Mouse (Mus musculus) intestine, embryonic 16.5 days (tissue): ENCODE measurements around the gene Mt1. TPM values are rescaled to one million over a fixed set of nuclear protein-coding genes. Genes with fewer than 3 reads are reported as not detected.
"Not testable (repeated sequence)": the region's sequence is repeated elsewhere in the genome, so short reads cannot be mapped to it uniquely, and the experiment has no call there.

Experiments used
- ATAC-seq: fragments of 200-750 bp; cut with Nextera tagmentation; 2 replicates; pipeline ENCODE4 v1.8.0; 2017; ENCODE audit warnings: moderate TSS enrichment, moderate library complexity
- H3K27ac ChIP-seq: fragments of 300-500 bp; sonication (generic); 2 replicates; pipeline ENCODE4 v1.5.1; 2014; ENCODE audit warnings: mild to moderate bottlenecking, low read length
- H3K27me3 ChIP-seq: fragments of 300-500 bp; sonication (generic); replicated peaks from 2 replicates; pipeline ENCODE4 v1.6.1; 2014; ENCODE audit warnings: low read length, control low read depth, mixed read lengths; ENCODE audit not compliant: control insufficient read depth, insufficient read depth
- H3K36me3 ChIP-seq: fragments of 300-500 bp; sonication (generic); 2 replicates; pipeline ENCODE4 v1.6.1; 2014; ENCODE audit warnings: low read length, control low read depth; ENCODE audit not compliant: control insufficient read depth, insufficient read depth
- H3K4me1 ChIP-seq: fragments of 300-500 bp; sonication (generic); 2 replicates; pipeline ENCODE4 v1.6.1; 2014; ENCODE audit warnings: low read length, control low read depth, mixed read lengths; ENCODE audit not compliant: control insufficient read depth, insufficient read depth
- H3K4me2 ChIP-seq: fragments of 300-500 bp; sonication (generic); 2 replicates; pipeline ENCODE4 v1.6.1; 2014; ENCODE audit warnings: low read depth, low read length, control low read depth
- H3K4me3 ChIP-seq: fragments of 300-500 bp; sonication (generic); 2 replicates; pipeline ENCODE4 v1.5.1; 2014; ENCODE audit warnings: mild to moderate bottlenecking, low read length
- H3K9ac ChIP-seq: fragments of 300-500 bp; sonication (generic); 2 replicates; pipeline ENCODE4 v1.6.1; 2014; ENCODE audit warnings: low read depth, low read length
- H3K9me3 ChIP-seq: fragments of 300-500 bp; sonication (generic); 2 replicates; pipeline ENCODE4 v1.6.1; 2016; ENCODE audit warnings: low read length, control low read depth; ENCODE audit not compliant: control insufficient read depth
- WGBS: fragments of 180-500 bp; shearing (Covaris S2); extraction: QIAGEN DNeasy Blood & Tissue Kit; methylation state at CpG from one replicate; pipeline ENCODE4 v1.1.7; 2014; 5-methylcytosine and 5-hydroxymethylcytosine counted together
- polyA plus RNA-seq: library from polyadenylated mRNA; unstranded; fragments of >200 nt; fragmentation: Nextera tagmentation; extraction: Ambion mirVana; gene quantifications from 2 replicates; pipeline ENCODE4 v1.2.1, GENCODE M21; 2015

The Mt1 gene
- polyA plus RNA-seq, 1 experiment from 2014 or later: 3,684 TPM

- Histone ChIP-seq H3K36me3 (no peaks in the 10 kb centered on the region), H3K27me3 (peaks cover 8% of the 10 kb centered on the region), H3K4me3 (no peak overlapping the region), H3K4me2 (no peak overlapping the region), H3K27ac (no peak overlapping the region), H3K9me3 (no peaks in the 10 kb centered on the region), H3K9ac (no peak overlapping the region), H3K4me1 (peaks cover 6% of the 10 kb centered on the region)
- 45% methylated on average over 5 of the region's 5 CpGs for WGBS
- ATAC-seq: no peak
Observed at GRCm38 (mm10) chr8:94148236-94148635, 30.6 kb upstream of the Mt1 start.

- no peak for ATAC-seq
- Histone ChIP-seq H3K9ac (no peak overlapping the region), H3K36me3 (no peaks in the 10 kb centered on the region), H3K4me1 (peaks cover 9% of the 10 kb centered on the region), H3K4me3 (no peak overlapping the region), H3K9me3 (no peaks in the 10 kb centered on the region), H3K27ac (no peak overlapping the region), H3K4me2 (no peak overlapping the region), H3K27me3 (peaks cover 8% of the 10 kb centered on the region)
- WGBS: 74% methylated on average over 5 of the region's 5 CpGs
Observed at GRCm38 (mm10) chr8:94150925-94151324, 28.0 kb upstream of the Mt1 start.

GRCm38 (mm10) chr8:94152513-94153300 is 26.2 kb upstream of the Mt1 start, which contains the start of gene Mt3:
Gene Mt3, plus strand, starts transcription at chr8:94152607.
- Histone ChIP-seq H3K9ac (peak within 1 kb of the TSS; percentile 32; the same call in 1 of the 2 replicates), H3K9me3 (no peaks in the 10 kb centered on the region), H3K27ac (no peak within 1 kb of the TSS), H3K4me1 (peaks cover 9% of the 10 kb centered on the region), H3K4me2 (peak within 1 kb of the TSS; percentile 74), H3K27me3 (peaks cover 8% of the 10 kb centered on the region), H3K36me3 (no peaks in the 10 kb centered on the region), H3K4me3 (peak within 1 kb of the TSS; percentile 40)
- peak; percentile 91 for ATAC-seq
- WGBS: 3% methylated on average over 29 of the region's 29 CpGs

GRCm38 (mm10) chr8:94153451-94153850 is 25.4 kb upstream of the Mt1 start:
- Histone ChIP-seq H3K4me3 (no peak overlapping the region), H3K27me3 (peaks cover 8% of the 10 kb centered on the region), H3K4me1 (peaks cover 9% of the 10 kb centered on the region), H3K9me3 (no peaks in the 10 kb centered on the region), H3K36me3 (no peaks in the 10 kb centered on the region), H3K9ac (no peak overlapping the region), H3K4me2 (peak overlapping the region; percentile 16; the same call in 1 of the 2 replicates), H3K27ac (no peak overlapping the region)
- WGBS: 34% methylated on average over 7 of the region's 7 CpGs
- no peak for ATAC-seq

GRCm38 (mm10) chr8:94154537-94154936 is 24.3 kb upstream of the Mt1 start:
- no peak overlapping the region for H3K27ac ChIP-seq
- H3K27me3 ChIP-seq: peaks cover 8% of the 10 kb centered on the region
- H3K4me2 ChIP-seq: no peak overlapping the region
- H3K4me3 ChIP-seq: no peak overlapping the region
- WGBS: 32% methylated on average over 6 of the region's 6 CpGs
- peaks cover 9% of the 10 kb centered on the region for H3K4me1 ChIP-seq
- no peak overlapping the region for H3K9ac ChIP-seq
- H3K9me3 ChIP-seq: no peaks in the 10 kb centered on the region
- no peaks in the 10 kb centered on the region for H3K36me3 ChIP-seq
- no peak for ATAC-seq

GRCm38 (mm10) chr8:94156092-94156491 is 22.8 kb upstream of the Mt1 start:
- no peaks in the 10 kb centered on the region for H3K36me3 ChIP-seq
- no peak overlapping the region for H3K9ac ChIP-seq
- no peak overlapping the region for H3K4me2 ChIP-seq
- H3K27me3 ChIP-seq: peaks cover 8% of the 10 kb centered on the region
- no peak overlapping the region for H3K27ac ChIP-seq
- no peak for ATAC-seq
- no peak overlapping the region for H3K4me3 ChIP-seq
- WGBS: 69% methylated on average over 4 of the region's 4 CpGs
- H3K4me1 ChIP-seq: peaks cover 9% of the 10 kb centered on the region
- H3K9me3 ChIP-seq: no peaks in the 10 kb centered on the region

GRCm38 (mm10) chr8:94165772-94166171 is 13.1 kb upstream of the Mt1 start:
- H3K9ac ChIP-seq, ATAC-seq, H3K9me3 ChIP-seq, H3K36me3 ChIP-seq, H3K4me3 ChIP-seq, H3K4me1 ChIP-seq, H3K27ac ChIP-seq, H3K4me2 ChIP-seq, H3K27me3 ChIP-seq: not testable (repeated sequence)
- 70% methylated on average over 8 of the region's 8 CpGs for WGBS

GRCm38 (mm10) chr8:94167244-94167643 is 11.6 kb upstream of the Mt1 start:
- Histone ChIP-seq H3K27ac (no peak overlapping the region), H3K36me3 (no peaks in the 10 kb centered on the region), H3K4me3 (no peak overlapping the region), H3K4me1 (peaks cover 4% of the 10 kb centered on the region; the same call in 1 of the 2 replicates), H3K9ac (no peak overlapping the region), H3K4me2 (no peak overlapping the region), H3K9me3 (no peaks in the 10 kb centered on the region), H3K27me3 (peaks cover 12% of the 10 kb centered on the region)
- WGBS: 3% methylated on average over 6 of the region's 6 CpGs
- peak; percentile 51; the same call in 1 of the 2 replicates for ATAC-seq

- Histone ChIP-seq H3K4me2 (no peak overlapping the region), H3K27ac (no peak overlapping the region), H3K4me1 (peaks cover 12% of the 10 kb centered on the region), H3K4me3 (no peak overlapping the region), H3K9ac (no peak overlapping the region), H3K27me3 (peaks cover 30% of the 10 kb centered on the region), H3K9me3 (no peaks in the 10 kb centered on the region), H3K36me3 (no peaks in the 10 kb centered on the region)
- no peak for ATAC-seq
- 86% methylated on average over 5 of the region's 5 CpGs for WGBS
Observed at GRCm38 (mm10) chr8:94169547-94169946, 9.3 kb upstream of the Mt1 start.
